Mouse (Mus musculus) heart, embryonic 13.5 days (tissue): ENCODE results near the gene Ifna1. TPM values are rescaled to one million over a fixed set of nuclear protein-coding genes. Genes with fewer than 3 reads are reported as not detected.
"Not testable (repeated sequence)": the region's sequence is repeated elsewhere in the genome, so short reads cannot be mapped to it uniquely, and the experiment has no call there.

Source experiments
- ATAC-seq: fragments of 200-750 bp; cut with Nextera tagmentation; 2 replicates; pipeline ENCODE4 v1.8.0; 2017; ENCODE audit warnings: moderate TSS enrichment; ENCODE audit not compliant: insufficient number of reproducible peaks, low FRiP score, low TSS enrichment; ENCODE audit errors: extremely low read depth
- H3K27ac ChIP-seq: fragments of 300-500 bp; sonication (generic); replicated peaks from 2 replicates; pipeline ENCODE4 v1.5.1; 2015; ENCODE audit warnings: moderate library complexity, mild to moderate bottlenecking, inconsistent platforms
- H3K27me3 ChIP-seq: fragments of 300-500 bp; sonication (generic); replicated peaks from 2 replicates; pipeline ENCODE4 v1.6.1; 2015; ENCODE audit warnings: mild to moderate bottlenecking, inconsistent platforms
- H3K36me3 ChIP-seq: fragments of 300-500 bp; sonication (generic); 2 replicates; pipeline ENCODE4 v1.6.1; 2015; ENCODE audit warnings: mild to moderate bottlenecking, inconsistent platforms
- H3K4me1 ChIP-seq: fragments of 300-500 bp; sonication (generic); 2 replicates; pipeline ENCODE4 v1.6.1; 2015; ENCODE audit warnings: inconsistent platforms
- H3K4me2 ChIP-seq: fragments of 300-500 bp; sonication (generic); 2 replicates; pipeline ENCODE4 v1.6.1; 2015; ENCODE audit warnings: inconsistent platforms, mild to moderate bottlenecking, moderate library complexity
- H3K4me3 ChIP-seq: fragments of 300-500 bp; sonication (generic); 2 replicates; pipeline ENCODE4 v1.5.1; 2015; ENCODE audit warnings: moderate library complexity, mild to moderate bottlenecking, inconsistent platforms
- H3K9ac ChIP-seq: fragments of 300-500 bp; sonication (generic); 2 replicates; pipeline ENCODE4 v1.6.1; 2015; ENCODE audit warnings: inconsistent platforms, mild to moderate bottlenecking, moderate library complexity
- H3K9me3 ChIP-seq: fragments of 300-500 bp; sonication (generic); 2 replicates; pipeline ENCODE4 v1.6.1; 2016; ENCODE audit warnings: inconsistent platforms
- WGBS: fragments of 180-500 bp; shearing (Covaris S2); methylation state at CpG from one replicate; pipeline ENCODE4 v1.1.7; 2015; ENCODE audit warnings: mixed read lengths; 5-methylcytosine and 5-hydroxymethylcytosine counted together
- polyA plus RNA-seq: library from polyadenylated mRNA; unstranded; fragments of >200 nt; fragmentation: Nextera tagmentation; extraction: Ambion mirVana; gene quantifications from 2 replicates; pipeline ENCODE4 v1.2.1, GENCODE M21; 2015

Gene Ifna1
- polyA plus RNA-seq = not detected in 2 replicates

- no peak within 1 kb of the TSS for H3K9ac ChIP-seq
- no peaks in the 10 kb centered on the region for H3K36me3 ChIP-seq
- no peaks in the 10 kb centered on the region for H3K9me3 ChIP-seq
- H3K27ac ChIP-seq = no peak within 1 kb of the TSS
- H3K4me2 ChIP-seq = no peak within 1 kb of the TSS
- H3K4me1 ChIP-seq = no peaks in the 10 kb centered on the region
- H3K4me3 ChIP-seq = no peak within 1 kb of the TSS
- ATAC-seq = no peak
- no peaks in the 10 kb centered on the region for H3K27me3 ChIP-seq
- WGBS = 82% methylated on average over 1 of the region's 1 CpGs
Measured at GRCm38 (mm10) chr4:88849698-88850097, at the start of gene Ifna1. Gene Ifna1 (plus strand): TSS chr4:88850087.

- not testable (repeated sequence) for H3K9me3 ChIP-seq, H3K4me3 ChIP-seq, H3K4me1 ChIP-seq, H3K27ac ChIP-seq, H3K36me3 ChIP-seq, H3K9ac ChIP-seq, ATAC-seq
- peaks cover 10% of the 10 kb centered on the region for H3K27me3 ChIP-seq
- H3K4me2 ChIP-seq = peak within 1 kb of the TSS; percentile 49
- no CpG with 5 or more reads among the region's 29 CpGs for WGBS
Measured at GRCm38 (mm10) chr4:88802954-88803353, 46.9 kb upstream of the Ifna1 start, which contains the start of gene Gm13287. Gene Gm13287 (plus strand): TSS chr4:88803254.

- H3K27ac ChIP-seq, ATAC-seq, H3K4me1 ChIP-seq, H3K9ac ChIP-seq, H3K9me3 ChIP-seq, H3K36me3 ChIP-seq: not testable (repeated sequence)
- WGBS = no CpG with 5 or more reads among the region's 8 CpGs
- Histone ChIP-seq H3K4me3 (peak within 1 kb of the TSS; percentile 30), H3K4me2 (0 out of 2 replicates have a peak within 1 kb of the TSS, but pooled peaks have one; percentile 36), H3K27me3 (peaks cover 15% of the 10 kb centered on the region)
Measured at GRCm38 (mm10) chr4:88805231-88805630, 44.7 kb upstream of the Ifna1 start, which contains the start of gene Gm13288. Gene Gm13288 (plus strand): TSS chr4:88805531.

GRCm38 (mm10) chr4:88805761-88806160 lies 44.1 kb upstream of the Ifna1 start:
- H3K4me2 ChIP-seq = 0 out of 2 replicates have a peak overlapping the region, but pooled peaks have one; percentile 36
- WGBS = 0% methylated on average over 14 of the region's 34 CpGs
- H3K9me3 ChIP-seq, H3K36me3 ChIP-seq, H3K27ac ChIP-seq, ATAC-seq, H3K4me1 ChIP-seq, H3K9ac ChIP-seq: not testable (repeated sequence)
- peak overlapping the region; percentile 30 for H3K4me3 ChIP-seq
- peaks cover 15% of the 10 kb centered on the region for H3K27me3 ChIP-seq

- Histone ChIP-seq H3K4me3 (no peak within 1 kb of the TSS), H3K4me1 (no peaks in the 10 kb centered on the region), H3K27me3 (peaks cover 4% of the 10 kb centered on the region; the same call in 1 of the 2 replicates), H3K9ac (no peak within 1 kb of the TSS), H3K36me3 (no peaks in the 10 kb centered on the region), H3K27ac (no peak within 1 kb of the TSS), H3K4me2 (no peak within 1 kb of the TSS), H3K9me3 (no peaks in the 10 kb centered on the region)
- no peak for ATAC-seq
- WGBS = 46% methylated on average over 3 of the region's 3 CpGs
Measured at GRCm38 (mm10) chr4:88815928-88816327, 34.0 kb upstream of the Ifna1 start, which contains the start of gene Ifna7. Gene Ifna7 (plus strand): TSS chr4:88816228.

GRCm38 (mm10) chr4:88819659-88820058 lies 30.2 kb upstream of the Ifna1 start, which contains the start of gene Ifna11:
Gene Ifna11 (plus strand): TSS chr4:88819959.
- no peak within 1 kb of the TSS for H3K27ac ChIP-seq
- H3K27me3 ChIP-seq = peaks cover 4% of the 10 kb centered on the region; the same call in 1 of the 2 replicates
- H3K36me3 ChIP-seq = no peaks in the 10 kb centered on the region
- H3K9ac ChIP-seq = no peak within 1 kb of the TSS
- H3K9me3 ChIP-seq = no peaks in the 10 kb centered on the region
- ATAC-seq = no peak
- 66% methylated on average over 1 of the region's 1 CpGs for WGBS
- H3K4me2 ChIP-seq = no peak within 1 kb of the TSS
- no peaks in the 10 kb centered on the region for H3K4me1 ChIP-seq
- no peak within 1 kb of the TSS for H3K4me3 ChIP-seq

GRCm38 (mm10) chr4:88822995-88823394 lies 26.9 kb upstream of the Ifna1 start:
- 23% methylated on average over 4 of the region's 4 CpGs for WGBS
- no peak overlapping the region for H3K4me2 ChIP-seq
- H3K4me3 ChIP-seq = no peak overlapping the region

GRCm38 (mm10) chr4:88827116-88827515 lies 22.8 kb upstream of the Ifna1 start, which contains the start of gene Ifna6:
Gene Ifna6 (plus strand): TSS chr4:88827416.
- not testable (repeated sequence) for H3K27me3 ChIP-seq, ATAC-seq, H3K9ac ChIP-seq, H3K36me3 ChIP-seq, H3K4me3 ChIP-seq, H3K4me2 ChIP-seq, H3K9me3 ChIP-seq, H3K27ac ChIP-seq, H3K4me1 ChIP-seq

More at GRCm38 (mm10) chr4:88822995-88823394, 26.9 kb upstream of the Ifna1 start:
- ATAC-seq = no peak
- no peak overlapping the region for H3K9ac ChIP-seq
- no peak overlapping the region for H3K27ac ChIP-seq
- H3K4me1 ChIP-seq = no peaks in the 10 kb centered on the region
- H3K27me3 ChIP-seq = no peaks in the 10 kb centered on the region; the same call in 1 of the 2 replicates
- no peaks in the 10 kb centered on the region for H3K36me3 ChIP-seq
- no peaks in the 10 kb centered on the region for H3K9me3 ChIP-seq

GRCm38 (mm10) chr4:88830523-88830922 lies 19.4 kb upstream of the Ifna1 start:
- 14% methylated on average over 4 of the region's 4 CpGs for WGBS
- Histone ChIP-seq H3K4me1 (no peaks in the 10 kb centered on the region), H3K9ac (no peak overlapping the region), H3K27me3 (0 out of 2 replicates have a peak, but pooled peaks cover 2% of the 10 kb centered on the region), H3K9me3 (no peaks in the 10 kb centered on the region), H3K27ac (no peak overlapping the region), H3K36me3 (no peaks in the 10 kb centered on the region), H3K4me3 (no peak overlapping the region), H3K4me2 (no peak overlapping the region)
- no peak for ATAC-seq

GRCm38 (mm10) chr4:88835225-88835624 lies 14.7 kb upstream of the Ifna1 start, which contains the start of gene Ifna5:
Gene Ifna5 (plus strand): TSS chr4:88835525.
- not testable (repeated sequence) for H3K4me1 ChIP-seq, H3K4me3 ChIP-seq, H3K9ac ChIP-seq, H3K9me3 ChIP-seq, ATAC-seq, H3K36me3 ChIP-seq, H3K27ac ChIP-seq, H3K4me2 ChIP-seq, H3K27me3 ChIP-seq
- 64% methylated on average over 1 of the region's 1 CpGs for WGBS

GRCm38 (mm10) chr4:88838828-88839227 lies 11.1 kb upstream of the Ifna1 start:
- Histone ChIP-seq H3K4me1 (no peaks in the 10 kb centered on the region), H3K4me3 (no peak overlapping the region), H3K4me2 (no peak overlapping the region), H3K27me3 (peaks cover 9% of the 10 kb centered on the region; the same call in 1 of the 2 replicates), H3K9me3 (no peaks in the 10 kb centered on the region), H3K36me3 (no peaks in the 10 kb centered on the region), H3K27ac (no peak overlapping the region), H3K9ac (no peak overlapping the region)
- no peak for ATAC-seq
- WGBS = 31% methylated on average over 3 of the region's 3 CpGs

- Histone ChIP-seq H3K9ac (no peak overlapping the region), H3K4me3 (no peak overlapping the region), H3K4me2 (no peak overlapping the region), H3K4me1 (no peaks in the 10 kb centered on the region), H3K27ac (no peak overlapping the region), H3K9me3 (no peaks in the 10 kb centered on the region), H3K36me3 (no peaks in the 10 kb centered on the region), H3K27me3 (peaks cover 7% of the 10 kb centered on the region; the same call in 1 of the 2 replicates)
- 57% methylated on average over 3 of the region's 3 CpGs for WGBS
- ATAC-seq = no peak
Measured at GRCm38 (mm10) chr4:88840058-88840457, 9.8 kb upstream of the Ifna1 start.
